Mouse (Mus musculus) CD4-positive, CD25-positive, alpha-beta regulatory T cell, adult 4 months (primary cell): ENCODE data around the gene Cpa5. TPM values are rescaled to one million over a fixed set of nuclear protein-coding genes. Genes with fewer than 3 reads are reported as not detected.

Experiments
- ATAC-seq: one replicate; pipeline ENCODE4 v1.8.0; 2017
- polyA plus RNA-seq, 2 experiments: library from polyadenylated mRNA; unstranded; fragments of 100-300 nt; shearing (Covaris generic); gene quantifications; one replicate each; pipeline ENCODE4 v1.2.1; 2017

The Cpa5 gene
- polyA plus RNA-seq = not detected

- ATAC-seq = no peak
These were observed at the start of gene Cpa5 for GRCm38 (mm10) chr6:30610710-30611109. Cpa5 (plus strand) TSS chr6:30611010.

GRCm38 (mm10) chr6:30562132-30562531 is 48.7 kb upstream of the Cpa5 start:
- no peak for ATAC-seq

- no peak for ATAC-seq
These were observed 47.2 kb upstream of the Cpa5 start for GRCm38 (mm10) chr6:30563575-30563974.

GRCm38 (mm10) chr6:30564051-30564450 is 46.8 kb upstream of the Cpa5 start:
- ATAC-seq = no peak

GRCm38 (mm10) chr6:30568069-30568468 is 42.7 kb upstream of the Cpa5 start, which contains the start of gene Cpa4:
Cpa4 (plus strand) TSS chr6:30568369.
- no peak for ATAC-seq

- no peak for ATAC-seq
These were observed 41.5 kb upstream of the Cpa5 start for GRCm38 (mm10) chr6:30569331-30569730.

- no peak for ATAC-seq
These were observed 40.8 kb upstream of the Cpa5 start for GRCm38 (mm10) chr6:30570012-30570411.

- ATAC-seq = no peak
These were observed 38.1 kb upstream of the Cpa5 start for GRCm38 (mm10) chr6:30572456-30573311.

GRCm38 (mm10) chr6:30573380-30573779 is 37.4 kb upstream of the Cpa5 start:
- ATAC-seq = no peak

- ATAC-seq = no peak
These were observed 35.9 kb upstream of the Cpa5 start for GRCm38 (mm10) chr6:30574945-30575344.

- no peak for ATAC-seq
These were observed 34.2 kb upstream of the Cpa5 start for GRCm38 (mm10) chr6:30576477-30577203.

- no peak for ATAC-seq
These were observed 30.6 kb upstream of the Cpa5 start for GRCm38 (mm10) chr6:30579961-30580840.

GRCm38 (mm10) chr6:30580841-30581176 is 30.0 kb upstream of the Cpa5 start:
- no peak for ATAC-seq

GRCm38 (mm10) chr6:30586886-30587442 is 23.8 kb upstream of the Cpa5 start:
- no peak for ATAC-seq

- ATAC-seq = no peak
These were observed 21.0 kb upstream of the Cpa5 start for GRCm38 (mm10) chr6:30589819-30590218.

- ATAC-seq = peak; percentile 92
These were observed 18.9 kb upstream of the Cpa5 start for GRCm38 (mm10) chr6:30591851-30592404.

- peak; percentile 13 for ATAC-seq
These were observed 18.3 kb upstream of the Cpa5 start for GRCm38 (mm10) chr6:30592417-30592974.

- ATAC-seq = no peak
These were observed 16.4 kb upstream of the Cpa5 start for GRCm38 (mm10) chr6:30594364-30594763.

GRCm38 (mm10) chr6:30596230-30596898 is 14.4 kb upstream of the Cpa5 start:
- ATAC-seq = no peak

- ATAC-seq = no peak
These were observed 10.8 kb upstream of the Cpa5 start for GRCm38 (mm10) chr6:30600033-30600432.

- ATAC-seq = no peak
These were observed 9.8 kb upstream of the Cpa5 start for GRCm38 (mm10) chr6:30600995-30601394.
